Mouse (Mus musculus) neural tube, embryonic 11.5 days (tissue): ENCODE measurements at regions not wholly inside any gene's neighbourhood (a gene's known extent, or its start where the extent isn't known, plus 50 kb on each side); places are given as distances from the start of the nearest gene placed in this dataset.
A peak's percentile ranks its signal among the peaks of the same experiment; 100 is the strongest.

Experiments
- ATAC-seq: fragments of 200-750 bp; cut with Nextera tagmentation; 2 replicates; pipeline ENCODE4 v1.8.0; 2017; ENCODE audit warnings: moderate number of reproducible peaks, mild to moderate bottlenecking, moderate TSS enrichment, moderate library complexity; ENCODE audit not compliant: insufficient read depth, low FRiP score, low TSS enrichment
- DNase-seq: peaks from one replicate; pipeline ENCODE4 v3.0.0-alpha.2; 2015; ENCODE audit warnings: low spot score
- H3K27ac ChIP-seq: fragments of 300-500 bp; sonication (generic); 2 replicates; pipeline ENCODE4 v1.5.1; 2014; ENCODE audit warnings: low read depth, mild to moderate bottlenecking, low read length
- H3K27me3 ChIP-seq: fragments of 300-500 bp; sonication (generic); 2 replicates; pipeline ENCODE4 v1.6.1; 2014; ENCODE audit warnings: mild to moderate bottlenecking, low read length, mixed read lengths; ENCODE audit not compliant: control insufficient read depth, insufficient read depth
- H3K36me3 ChIP-seq: fragments of 300-500 bp; sonication (generic); 2 replicates; pipeline ENCODE4 v1.6.1; 2014; ENCODE audit warnings: mild to moderate bottlenecking, low read length, moderate library complexity, mixed read lengths; ENCODE audit not compliant: control insufficient read depth, insufficient read depth
- H3K4me1 ChIP-seq: fragments of 300-500 bp; sonication (generic); 2 replicates; pipeline ENCODE4 v1.6.1; 2014; ENCODE audit warnings: low read length, mixed read lengths; ENCODE audit not compliant: control insufficient read depth, insufficient read depth
- H3K4me2 ChIP-seq: fragments of 300-500 bp; sonication (generic); 2 replicates; pipeline ENCODE4 v1.6.1; 2014; ENCODE audit warnings: low read depth, mild to moderate bottlenecking, moderate library complexity
- H3K4me3 ChIP-seq: fragments of 300-500 bp; sonication (generic); 2 replicates; pipeline ENCODE4 v1.5.1; 2014; ENCODE audit warnings: low read depth, low read length
- H3K9ac ChIP-seq: fragments of 300-500 bp; sonication (generic); 2 replicates; pipeline ENCODE4 v1.6.1; 2014; ENCODE audit warnings: mild to moderate bottlenecking, low read length
- H3K9me3 ChIP-seq: fragments of 300-500 bp; sonication (generic); 2 replicates; pipeline ENCODE4 v1.6.1; 2016; ENCODE audit warnings: low read length; ENCODE audit not compliant: control insufficient read depth
- WGBS: fragments of 180-500 bp; shearing (Covaris S2); extraction: QIAGEN DNeasy Blood & Tissue Kit; methylation state at CpG from one replicate; pipeline ENCODE4 v1.1.7; 2014; 5-methylcytosine and 5-hydroxymethylcytosine counted together

DNA sequence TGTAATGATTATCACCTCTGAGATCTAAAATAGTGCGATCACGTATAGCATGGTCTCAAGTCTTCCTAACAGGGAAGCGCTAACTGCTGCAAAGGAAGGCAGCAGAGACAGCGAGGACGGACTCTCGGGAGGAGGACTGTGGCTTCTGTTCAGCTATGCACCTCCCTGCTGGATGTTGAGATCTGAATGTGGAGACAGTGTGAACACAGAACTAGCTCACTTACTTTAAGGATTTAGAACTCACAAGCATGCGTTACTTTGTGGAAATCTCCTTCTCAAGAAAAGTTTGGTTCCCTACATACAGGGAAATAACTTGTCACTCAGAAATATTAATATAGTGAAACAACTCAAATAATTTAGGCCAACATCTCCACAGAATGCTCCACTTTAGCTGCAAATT, 109.8 kb downstream of the Nhlrc3 start:
- H3K36me3 ChIP-seq, result no peaks in the 10 kb centered on the region
- H3K9ac ChIP-seq, result no peak overlapping the region
- no peaks in the 10 kb centered on the region for H3K4me1 ChIP-seq
- no peak for DNase-seq
- no peak for ATAC-seq
- no peak overlapping the region for H3K4me3 ChIP-seq
- no peak overlapping the region for H3K27ac ChIP-seq
- no peaks in the 10 kb centered on the region for H3K27me3 ChIP-seq
- H3K9me3 ChIP-seq, result no peaks in the 10 kb centered on the region
- WGBS, result 79% methylated on average over 7 of the region's 7 CpGs
- no peak overlapping the region for H3K4me2 ChIP-seq

DNA sequence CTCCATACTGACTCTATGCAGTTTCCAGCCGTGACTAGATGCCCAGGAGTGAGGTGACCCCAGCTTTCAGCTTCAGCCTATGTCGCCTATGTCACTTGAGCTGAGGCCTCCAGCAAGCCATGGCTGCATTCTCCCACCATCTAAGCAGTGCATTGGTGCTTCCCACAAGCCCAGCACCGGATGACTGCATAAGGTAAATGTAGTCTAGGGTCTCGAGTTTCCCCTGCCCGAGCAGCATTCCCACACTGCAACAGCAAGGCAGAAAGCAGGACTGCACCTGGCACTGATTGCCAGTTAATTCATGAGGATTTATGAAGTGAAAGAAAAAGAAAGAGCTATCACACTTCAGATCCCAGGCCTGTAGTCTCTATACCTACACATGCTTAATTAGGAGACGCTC, 119.5 kb downstream of the Nhlrc3 start:
- H3K36me3 ChIP-seq, result no peaks in the 10 kb centered on the region
- 83% methylated on average over 6 of the region's 6 CpGs for WGBS
- H3K4me1 ChIP-seq, result no peaks in the 10 kb centered on the region
- H3K4me3 ChIP-seq, result no peak overlapping the region
- H3K27me3 ChIP-seq, result no peaks in the 10 kb centered on the region
- no peak overlapping the region for H3K4me2 ChIP-seq
- DNase-seq (no peak), ATAC-seq (no peak)
- H3K9me3 ChIP-seq, result no peaks in the 10 kb centered on the region
- H3K9ac ChIP-seq, result no peak overlapping the region
- no peak overlapping the region for H3K27ac ChIP-seq

DNA sequence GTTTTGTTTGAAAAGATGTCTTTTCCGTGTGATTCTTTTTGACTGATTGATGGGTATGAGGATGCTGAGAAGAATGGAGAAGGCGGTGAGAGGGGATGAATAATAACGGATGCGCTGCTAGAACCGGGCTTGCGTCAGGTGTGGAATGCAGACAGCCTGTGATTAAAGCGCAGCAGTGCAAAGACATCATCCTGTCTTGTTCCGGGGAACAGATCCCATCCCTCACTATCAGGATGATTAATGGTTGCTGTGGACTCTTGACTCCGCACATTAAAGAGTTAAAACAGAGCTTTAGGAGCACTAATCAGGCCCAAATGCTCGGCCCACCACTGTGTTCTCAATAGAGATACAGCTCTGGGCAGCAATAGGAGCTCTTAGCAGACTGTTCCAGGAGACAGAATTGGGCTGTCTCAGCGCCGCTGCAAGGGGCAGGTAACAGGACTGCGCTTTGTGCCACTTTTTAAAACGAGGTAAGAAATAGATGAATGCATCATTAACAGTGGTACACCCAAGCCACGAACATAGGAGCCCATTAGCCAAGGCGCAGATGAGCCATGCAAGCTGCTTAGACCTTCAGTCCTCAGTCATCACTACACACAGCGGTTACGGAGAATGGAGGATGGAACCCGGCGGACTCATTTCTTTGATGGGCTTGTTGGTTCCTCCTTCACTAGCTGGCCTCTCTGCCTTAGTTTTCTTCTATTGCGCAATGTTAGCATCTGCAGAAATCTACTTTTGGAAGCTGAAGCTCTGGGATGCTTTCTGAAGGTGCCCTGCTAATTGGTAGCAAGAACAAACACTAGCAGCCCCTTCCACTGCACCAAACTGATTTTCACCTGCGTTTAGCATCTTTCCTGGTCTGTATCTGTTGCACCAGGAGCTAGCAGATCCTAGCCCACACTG, 121.6 kb downstream of the Nhlrc3 start:
- Histone ChIP-seq H3K4me1 (no peaks in the 10 kb centered on the region), H3K9me3 (no peaks in the 10 kb centered on the region), H3K4me2 (no peak overlapping the region), H3K4me3 (no peak overlapping the region), H3K9ac (no peak overlapping the region), H3K36me3 (no peaks in the 10 kb centered on the region), H3K27ac (no peak overlapping the region), H3K27me3 (no peaks in the 10 kb centered on the region)
- WGBS, result 53% methylated on average over 22 of the region's 22 CpGs
- DNase-seq, result peak; percentile 17
- no peak for ATAC-seq

DNA sequence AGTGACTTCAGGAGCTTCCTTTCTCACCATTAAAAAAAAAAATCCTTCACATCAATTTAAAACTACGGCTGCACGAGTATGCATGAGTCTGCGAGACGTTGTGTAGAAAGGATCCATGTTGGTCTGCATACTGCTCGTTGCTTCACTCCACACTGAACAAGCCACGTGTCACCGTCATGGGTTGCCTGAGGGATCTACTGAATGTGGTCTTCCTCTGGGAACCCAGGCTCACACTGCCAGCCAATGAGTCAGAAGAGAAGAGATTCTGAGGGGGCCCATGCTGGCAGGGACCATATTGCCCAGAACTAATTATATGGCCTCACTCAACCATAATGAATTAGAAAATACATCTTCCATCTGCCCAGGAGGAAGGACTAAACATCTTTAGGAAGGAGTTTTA, 124.6 kb downstream of the Nhlrc3 start:
- 92% methylated on average over 7 of the region's 7 CpGs for WGBS
- Histone ChIP-seq H3K9me3 (no peaks in the 10 kb centered on the region), H3K4me2 (no peak overlapping the region), H3K27ac (no peak overlapping the region), H3K27me3 (no peaks in the 10 kb centered on the region), H3K9ac (no peak overlapping the region), H3K4me3 (no peak overlapping the region), H3K36me3 (no peaks in the 10 kb centered on the region), H3K4me1 (no peaks in the 10 kb centered on the region)
- DNase-seq (no peak), ATAC-seq (no peak)

DNA sequence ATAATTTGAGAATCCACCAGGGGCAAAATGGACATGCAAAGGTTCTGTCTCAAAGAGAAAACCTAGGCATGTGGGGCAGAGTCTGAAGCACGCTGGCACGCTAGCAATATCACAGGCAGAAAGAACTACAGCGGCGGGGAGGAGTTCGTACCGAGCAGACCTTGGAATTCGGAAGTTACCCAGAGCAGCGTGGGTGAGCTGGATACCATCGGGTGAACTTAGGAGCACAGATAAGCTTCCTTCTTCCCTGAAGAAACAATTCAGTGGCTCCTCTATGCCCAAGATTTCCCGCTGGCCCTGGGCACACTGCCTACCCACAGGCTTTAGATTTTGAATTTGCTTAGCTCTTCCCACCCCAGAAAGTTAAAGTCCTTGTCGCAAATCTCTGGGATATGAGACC, 129.1 kb downstream of the Nhlrc3 start:
- Histone ChIP-seq H3K9me3 (no peaks in the 10 kb centered on the region), H3K4me3 (no peak overlapping the region), H3K27me3 (no peaks in the 10 kb centered on the region), H3K9ac (no peak overlapping the region), H3K36me3 (no peaks in the 10 kb centered on the region), H3K4me1 (no peaks in the 10 kb centered on the region), H3K4me2 (no peak overlapping the region), H3K27ac (no peak overlapping the region)
- ATAC-seq, result no peak
- DNase-seq, result no peak
- 55% methylated on average over 11 of the region's 11 CpGs for WGBS

DNA sequence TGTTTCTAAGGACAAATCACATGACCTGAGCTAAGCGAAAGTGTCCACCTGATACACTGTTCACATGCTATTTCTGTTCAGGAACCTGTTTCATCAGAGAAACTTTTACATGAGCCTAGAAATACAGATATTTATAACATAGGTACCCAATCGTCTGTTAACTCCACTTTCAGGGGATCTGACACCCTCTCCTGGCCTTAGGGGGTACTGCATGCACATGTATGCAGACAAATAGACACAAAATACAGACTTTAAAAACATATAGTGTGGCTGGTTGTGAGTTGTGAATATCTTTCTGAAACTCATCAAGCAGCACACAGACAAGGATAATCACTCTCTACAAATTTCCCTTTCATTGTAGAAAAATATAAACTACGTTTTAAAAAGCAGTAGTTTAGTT, 133.6 kb downstream of the Nhlrc3 start:
- DNase-seq (peak; percentile 46), ATAC-seq (no peak)
- no peak overlapping the region for H3K4me2 ChIP-seq
- H3K9ac ChIP-seq, result no peak overlapping the region
- no peak overlapping the region for H3K4me3 ChIP-seq
- H3K27me3 ChIP-seq, result no peaks in the 10 kb centered on the region
- no peak overlapping the region for H3K27ac ChIP-seq
- no peaks in the 10 kb centered on the region for H3K36me3 ChIP-seq
- 69% methylated on average over 3 of the region's 3 CpGs for WGBS
- no peaks in the 10 kb centered on the region for H3K9me3 ChIP-seq
- peaks cover 3% of the 10 kb centered on the region; the same call in 1 of the 2 replicates for H3K4me1 ChIP-seq

DNA sequence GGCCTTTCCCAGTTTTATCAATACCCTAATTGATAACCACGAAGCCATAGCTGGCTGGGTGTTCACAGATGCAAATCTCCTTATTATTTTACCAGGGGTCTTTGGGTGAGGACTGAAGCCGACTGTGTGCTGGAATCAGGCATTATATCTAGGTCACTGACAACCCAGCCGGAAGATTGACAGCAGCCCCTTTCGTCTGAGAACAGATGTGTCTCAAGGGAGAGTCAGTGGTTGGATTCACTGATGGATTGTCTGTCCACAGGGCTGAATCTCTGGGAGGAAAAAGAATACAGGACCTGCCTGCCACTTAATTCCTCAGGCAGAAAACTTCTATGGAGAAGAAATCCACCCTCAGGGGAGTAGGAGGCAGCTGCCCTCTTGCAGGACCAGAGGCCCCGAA, 135.7 kb downstream of the Nhlrc3 start:
- H3K4me1 ChIP-seq, result peaks cover 3% of the 10 kb centered on the region; the same call in 1 of the 2 replicates
- DNase-seq, result no peak
- no peak overlapping the region for H3K4me2 ChIP-seq
- H3K27ac ChIP-seq, result no peak overlapping the region
- no peak for ATAC-seq
- H3K27me3 ChIP-seq, result no peaks in the 10 kb centered on the region
- H3K36me3 ChIP-seq, result no peaks in the 10 kb centered on the region
- H3K9ac ChIP-seq, result no peak overlapping the region
- no peak overlapping the region for H3K4me3 ChIP-seq
- no peaks in the 10 kb centered on the region for H3K9me3 ChIP-seq
- WGBS, result 39% methylated on average over 5 of the region's 5 CpGs

DNA sequence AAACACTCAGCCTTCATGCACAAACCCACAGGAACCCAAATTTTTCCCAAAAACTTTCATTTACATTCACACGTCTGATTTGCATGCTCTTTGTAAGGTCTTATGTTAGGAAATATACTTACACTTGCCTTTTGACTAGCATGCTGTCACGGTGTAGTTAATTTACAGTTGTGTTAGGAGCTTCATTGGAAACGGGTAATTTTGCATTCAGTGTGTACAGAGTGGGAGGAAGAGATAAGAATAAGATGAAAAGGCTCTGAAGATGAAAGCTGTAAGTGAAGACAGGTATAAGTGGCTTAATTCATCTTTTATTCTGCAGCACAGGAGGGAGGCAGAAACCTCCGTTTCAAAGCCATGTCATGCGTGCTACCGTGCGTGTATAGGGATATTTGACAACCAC, 136.2 kb downstream of the Nhlrc3 start:
- DNase-seq, result no peak
- ATAC-seq, result no peak
- Histone ChIP-seq H3K4me2 (no peak overlapping the region), H3K9me3 (no peaks in the 10 kb centered on the region), H3K4me1 (peaks cover 3% of the 10 kb centered on the region; the same call in 1 of the 2 replicates), H3K27me3 (no peaks in the 10 kb centered on the region), H3K36me3 (no peaks in the 10 kb centered on the region), H3K4me3 (no peak overlapping the region), H3K27ac (no peak overlapping the region), H3K9ac (no peak overlapping the region)
- 76% methylated on average over 7 of the region's 7 CpGs for WGBS

DNA sequence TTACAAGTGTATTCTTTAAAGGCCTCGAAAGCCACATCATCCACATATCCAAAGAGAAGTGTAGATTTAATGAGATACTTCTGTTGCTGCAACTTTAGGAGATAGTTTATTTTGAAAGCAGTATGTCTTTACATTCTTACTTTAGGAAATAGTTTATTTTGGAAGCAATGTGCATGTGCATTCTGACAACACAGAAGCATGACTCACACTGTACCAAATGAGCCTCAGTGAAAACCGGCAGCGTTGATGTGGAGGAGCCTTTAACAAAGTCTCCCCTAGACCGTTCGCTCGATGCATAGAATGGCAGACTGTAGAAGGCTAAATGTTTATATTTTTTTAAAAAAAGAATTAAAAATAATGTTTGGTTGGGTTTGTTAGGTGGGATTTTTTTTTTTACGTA, 138.1 kb downstream of the Nhlrc3 start:
- whole genome bisulfite sequencing, result 98% methylated on average over 7 of the region's 7 CpGs
- no peaks in the 10 kb centered on the region for H3K36me3 ChIP-seq
- no peaks in the 10 kb centered on the region for H3K27me3 ChIP-seq
- H3K9ac ChIP-seq, result no peak overlapping the region
- no peak overlapping the region for H3K4me2 ChIP-seq
- no peak for ATAC-seq
- H3K9me3 ChIP-seq, result no peaks in the 10 kb centered on the region
- no peak overlapping the region for H3K4me3 ChIP-seq
- DNase-seq, result no peak
- no peak overlapping the region for H3K27ac ChIP-seq
- peaks cover 3% of the 10 kb centered on the region; the same call in 1 of the 2 replicates for H3K4me1 ChIP-seq
